Mouse (Mus musculus): ENCODE measurements at regions not wholly inside any gene's neighbourhood (a gene's known extent, or its start where the extent isn't known, plus 50 kb on each side); places are given as distances from the start of the nearest gene placed in this dataset.

DNA sequence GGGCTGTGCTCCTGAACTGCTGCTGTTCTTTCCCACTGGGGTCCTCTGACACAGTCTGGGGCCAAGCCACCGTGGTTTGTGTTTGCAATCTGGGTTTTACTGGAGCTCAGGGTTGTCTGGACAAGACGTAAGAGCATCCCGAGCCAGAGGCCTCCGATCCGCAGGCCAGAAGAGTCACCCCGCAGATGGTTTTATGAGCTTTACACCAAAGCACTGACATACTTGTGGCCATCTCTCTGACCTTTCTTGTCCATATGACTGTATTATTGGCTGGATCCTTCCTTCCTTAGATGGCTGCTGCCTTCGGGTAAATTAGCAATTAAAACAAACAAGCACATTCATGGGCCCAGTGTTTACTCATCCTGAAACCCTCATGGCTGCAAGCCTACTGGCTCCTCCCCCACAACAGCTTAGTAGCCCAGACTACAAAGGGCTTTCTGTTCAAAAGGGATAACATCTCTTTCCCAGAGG lies 578.4 kb downstream of the Gm826 start:
- peak in 1 of 2 experiments; percentile 13 for DNase-seq (ENCODE audit: extremely low spot score in 1 of 2, low spot score in 1 of 2)

DNA sequence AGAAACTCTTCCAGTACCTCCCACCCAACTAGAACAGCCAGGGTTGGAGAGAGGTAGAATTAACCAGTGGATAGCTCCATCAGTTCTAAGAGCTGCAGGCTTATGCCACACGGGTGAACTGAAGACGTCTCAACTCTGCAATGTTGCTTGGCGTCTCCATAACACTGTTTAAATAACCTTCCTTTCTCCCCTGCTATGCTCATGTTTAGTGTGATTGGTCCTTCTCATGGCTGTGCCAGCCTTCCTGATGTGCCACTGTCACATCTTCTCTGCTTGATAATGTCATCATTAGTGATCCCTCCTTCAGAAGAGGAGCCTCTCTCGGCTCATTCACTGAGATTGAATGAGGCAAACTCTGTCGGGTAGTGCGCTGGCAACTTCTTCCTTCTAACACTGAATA lies 573.2 kb downstream of the Gm826 start:
- no peak for DNase-seq (ENCODE audit: extremely low spot score in 1 of 2, low spot score in 1 of 2)

DNA sequence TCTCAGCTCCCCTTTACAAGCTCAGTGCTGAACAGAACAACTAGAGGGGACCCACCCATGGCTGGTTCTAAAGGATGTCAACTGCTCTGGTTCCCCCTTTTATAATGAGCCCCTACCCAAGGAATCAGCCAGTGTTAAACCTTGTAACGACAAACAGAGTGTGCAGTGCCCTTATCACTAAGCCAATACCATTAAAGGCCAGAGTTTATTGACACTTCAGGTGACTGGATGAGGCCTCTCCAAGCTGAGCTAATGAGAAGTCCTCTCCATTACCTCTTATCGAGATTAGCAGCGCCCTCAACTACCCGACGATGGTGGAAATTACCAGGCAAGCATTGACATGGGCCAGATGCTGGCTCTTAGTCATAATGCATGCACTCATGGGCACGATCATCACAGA lies 570.8 kb downstream of the Gm826 start:
- DNase-seq (ENCODE audit: extremely low spot score in 1 of 2, low spot score in 1 of 2), result no peak

Small RNAs in the stretch of these regions (microRNA-seq; reads per million reads assigned to microRNA genes)
- 0 reads per million in 2 experiments for gene Gm44319
